Mouse (Mus musculus): Measurements from ENCODE around the gene Pdgfb. TPM values are rescaled to one million over a fixed set of nuclear protein-coding genes. Genes with fewer than 3 reads are reported as not detected.

Pdgfb gene
- polyA plus RNA-seq, 1 experiment from 2014 or later = 7.0 TPM

GRCm38 (mm10) chr15:80053381-80054033 lies 38.7 kb upstream of the Pdgfb start:
- ATAC-seq = 0 out of 2 replicates have a peak, but pooled peaks have one; percentile 5
- H3K4me1 ChIP-seq (ENCODE audit: control insufficient read depth, insufficient read depth, low read length) = peaks cover 7% of the 10 kb centered on the region; the same call in 1 of the 2 replicates
- no peaks in the 10 kb centered on the region for H3K9me3 ChIP-seq (ENCODE audit: control insufficient read depth, low read length)
- no peaks in the 10 kb centered on the region for H3K27me3 ChIP-seq (replicated peaks; ENCODE audit: control insufficient read depth, insufficient read depth, low read length)
- WGBS = 76% methylated on average over 8 of the region's 8 CpGs
- no peak overlapping the region for H3K9ac ChIP-seq (ENCODE audit: low read depth, low read length)
- H3K27ac ChIP-seq (ENCODE audit: low read length) = no peak overlapping the region
- no peaks in the 10 kb centered on the region for H3K36me3 ChIP-seq (ENCODE audit: control insufficient read depth, insufficient read depth, low read length)
- no peak overlapping the region for H3K4me2 ChIP-seq (ENCODE audit: low read depth, low read length)
- no peak overlapping the region for H3K4me3 ChIP-seq (ENCODE audit: low read length)

- peak overlapping the region; percentile 23 for H3K27ac ChIP-seq (ENCODE audit: low read length)
- no peak overlapping the region for H3K9ac ChIP-seq (ENCODE audit: low read depth, low read length)
- H3K9me3 ChIP-seq (ENCODE audit: control insufficient read depth, low read length) = no peaks in the 10 kb centered on the region
- H3K4me3 ChIP-seq (ENCODE audit: low read length) = no peak overlapping the region
- H3K27me3 ChIP-seq (replicated peaks; ENCODE audit: control insufficient read depth, insufficient read depth, low read length) = no peaks in the 10 kb centered on the region
- 79% methylated on average over 9 of the region's 9 CpGs for WGBS
- H3K36me3 ChIP-seq (ENCODE audit: control insufficient read depth, insufficient read depth, low read length) = no peaks in the 10 kb centered on the region
- H3K4me2 ChIP-seq (ENCODE audit: low read depth, low read length) = no peak overlapping the region
- H3K4me1 ChIP-seq (ENCODE audit: control insufficient read depth, insufficient read depth, low read length) = peaks cover 7% of the 10 kb centered on the region; the same call in 1 of the 2 replicates
- ATAC-seq = no peak
Observed at GRCm38 (mm10) chr15:80051782-80052181, 37.0 kb upstream of the Pdgfb start.

GRCm38 (mm10) chr15:80051092-80051761 lies 36.5 kb upstream of the Pdgfb start:
- Histone ChIP-seq H3K9me3 (ENCODE audit: control insufficient read depth, low read length) (no peaks in the 10 kb centered on the region), H3K4me1 (ENCODE audit: control insufficient read depth, insufficient read depth, low read length) (peaks cover 7% of the 10 kb centered on the region; the same call in 1 of the 2 replicates), H3K27me3 (replicated peaks; ENCODE audit: control insufficient read depth, insufficient read depth, low read length) (no peaks in the 10 kb centered on the region), H3K4me3 (ENCODE audit: low read length) (no peak overlapping the region), H3K27ac (ENCODE audit: low read length) (no peak overlapping the region), H3K4me2 (ENCODE audit: low read depth, low read length) (no peak overlapping the region), H3K9ac (ENCODE audit: low read depth, low read length) (no peak overlapping the region), H3K36me3 (ENCODE audit: control insufficient read depth, insufficient read depth, low read length) (no peaks in the 10 kb centered on the region)
- ATAC-seq = no peak
- 66% methylated on average over 19 of the region's 19 CpGs for WGBS

GRCm38 (mm10) chr15:80050093-80050492 lies 35.3 kb upstream of the Pdgfb start:
- Histone ChIP-seq H3K27ac (ENCODE audit: low read length) (no peak overlapping the region), H3K36me3 (ENCODE audit: control insufficient read depth, insufficient read depth, low read length) (no peaks in the 10 kb centered on the region), H3K27me3 (replicated peaks; ENCODE audit: control insufficient read depth, insufficient read depth, low read length) (no peaks in the 10 kb centered on the region), H3K9ac (ENCODE audit: low read depth, low read length) (no peak overlapping the region), H3K4me1 (ENCODE audit: control insufficient read depth, insufficient read depth, low read length) (peaks cover 7% of the 10 kb centered on the region; the same call in 1 of the 2 replicates), H3K9me3 (ENCODE audit: control insufficient read depth, low read length) (no peaks in the 10 kb centered on the region), H3K4me2 (ENCODE audit: low read depth, low read length) (no peak overlapping the region), H3K4me3 (ENCODE audit: low read length) (no peak overlapping the region)
- no peak for ATAC-seq
- WGBS = 66% methylated on average over 4 of the region's 4 CpGs

GRCm38 (mm10) chr15:80047973-80048372 lies 33.2 kb upstream of the Pdgfb start:
- 35% methylated on average over 5 of the region's 5 CpGs for WGBS
- ATAC-seq = no peak
- Histone ChIP-seq H3K9ac (ENCODE audit: low read depth, low read length) (no peak overlapping the region), H3K36me3 (ENCODE audit: control insufficient read depth, insufficient read depth, low read length) (no peaks in the 10 kb centered on the region), H3K4me1 (ENCODE audit: control insufficient read depth, insufficient read depth, low read length) (0 out of 2 replicates have a peak, but pooled peaks cover 2% of the 10 kb centered on the region), H3K27me3 (replicated peaks; ENCODE audit: control insufficient read depth, insufficient read depth, low read length) (no peaks in the 10 kb centered on the region), H3K9me3 (ENCODE audit: control insufficient read depth, low read length) (no peaks in the 10 kb centered on the region), H3K27ac (ENCODE audit: low read length) (no peak overlapping the region), H3K4me2 (ENCODE audit: low read depth, low read length) (no peak overlapping the region), H3K4me3 (ENCODE audit: low read length) (no peak overlapping the region)

- Histone ChIP-seq H3K36me3 (ENCODE audit: control insufficient read depth, insufficient read depth, low read length) (no peaks in the 10 kb centered on the region), H3K9ac (ENCODE audit: low read depth, low read length) (no peak overlapping the region), H3K4me2 (ENCODE audit: low read depth, low read length) (no peak overlapping the region), H3K27me3 (replicated peaks; ENCODE audit: control insufficient read depth, insufficient read depth, low read length) (no peaks in the 10 kb centered on the region), H3K4me3 (ENCODE audit: low read length) (no peak overlapping the region), H3K9me3 (ENCODE audit: control insufficient read depth, low read length) (no peaks in the 10 kb centered on the region), H3K27ac (ENCODE audit: low read length) (no peak overlapping the region), H3K4me1 (ENCODE audit: control insufficient read depth, insufficient read depth, low read length) (0 out of 2 replicates have a peak, but pooled peaks cover 2% of the 10 kb centered on the region)
- 77% methylated on average over 2 of the region's 2 CpGs for WGBS
- ATAC-seq = no peak
Observed at GRCm38 (mm10) chr15:80047242-80047641, 32.5 kb upstream of the Pdgfb start.

GRCm38 (mm10) chr15:80045749-80046148 lies 31.0 kb upstream of the Pdgfb start:
- no peaks in the 10 kb centered on the region for H3K4me1 ChIP-seq (ENCODE audit: control insufficient read depth, insufficient read depth, low read length)
- no peak overlapping the region for H3K9ac ChIP-seq (ENCODE audit: low read depth, low read length)
- no peak overlapping the region for H3K27ac ChIP-seq (ENCODE audit: low read length)

GRCm38 (mm10) chr15:80044249-80044648 lies 29.5 kb upstream of the Pdgfb start:
- WGBS = 85% methylated on average over 10 of the region's 10 CpGs
- no peak overlapping the region for H3K9ac ChIP-seq (ENCODE audit: low read depth, low read length)
- H3K27me3 ChIP-seq (replicated peaks; ENCODE audit: control insufficient read depth, insufficient read depth, low read length) = no peaks in the 10 kb centered on the region
- no peak overlapping the region for H3K4me2 ChIP-seq (ENCODE audit: low read depth, low read length)
- no peak overlapping the region for H3K27ac ChIP-seq (ENCODE audit: low read length)
- no peak overlapping the region for H3K4me3 ChIP-seq (ENCODE audit: low read length)
- no peaks in the 10 kb centered on the region for H3K9me3 ChIP-seq (ENCODE audit: control insufficient read depth, low read length)
- H3K4me1 ChIP-seq (ENCODE audit: control insufficient read depth, insufficient read depth, low read length) = no peaks in the 10 kb centered on the region
- no peak for ATAC-seq
- no peaks in the 10 kb centered on the region for H3K36me3 ChIP-seq (ENCODE audit: control insufficient read depth, insufficient read depth, low read length)

More at GRCm38 (mm10) chr15:80045749-80046148, 31.0 kb upstream of the Pdgfb start:
- H3K27me3 ChIP-seq (replicated peaks; ENCODE audit: control insufficient read depth, insufficient read depth, low read length) = no peaks in the 10 kb centered on the region
- no peak overlapping the region for H3K4me2 ChIP-seq (ENCODE audit: low read depth, low read length)
- no peak overlapping the region for H3K4me3 ChIP-seq (ENCODE audit: low read length)
- 97% methylated on average over 2 of the region's 2 CpGs for WGBS
- H3K36me3 ChIP-seq (ENCODE audit: control insufficient read depth, insufficient read depth, low read length) = no peaks in the 10 kb centered on the region
- ATAC-seq = no peak
- H3K9me3 ChIP-seq (ENCODE audit: control insufficient read depth, low read length) = no peaks in the 10 kb centered on the region

- WGBS = 75% methylated on average over 4 of the region's 4 CpGs
- H3K4me3 ChIP-seq (ENCODE audit: low read length) = no peak overlapping the region
- H3K4me2 ChIP-seq (ENCODE audit: low read depth, low read length) = no peak overlapping the region
- no peak overlapping the region for H3K27ac ChIP-seq (ENCODE audit: low read length)
- H3K9ac ChIP-seq (ENCODE audit: low read depth, low read length) = no peak overlapping the region
- H3K9me3 ChIP-seq (ENCODE audit: control insufficient read depth, low read length) = no peaks in the 10 kb centered on the region
- H3K4me1 ChIP-seq (ENCODE audit: control insufficient read depth, insufficient read depth, low read length) = no peaks in the 10 kb centered on the region
- no peaks in the 10 kb centered on the region for H3K27me3 ChIP-seq (replicated peaks; ENCODE audit: control insufficient read depth, insufficient read depth, low read length)
- no peak for ATAC-seq
- no peaks in the 10 kb centered on the region for H3K36me3 ChIP-seq (ENCODE audit: control insufficient read depth, insufficient read depth, low read length)
Observed at GRCm38 (mm10) chr15:80042152-80042551, 27.4 kb upstream of the Pdgfb start.
